Mouse (Mus musculus) hindbrain, embryonic 11.5 days (tissue): Measurements from ENCODE around the gene Acaca. TPM values are rescaled to one million over a fixed set of nuclear protein-coding genes. Genes with fewer than 3 reads are reported as not detected.
A peak's percentile ranks its signal among the peaks of the same experiment; 100 is the strongest.

Experiments used
- ATAC-seq: fragments of 200-750 bp; cut with Nextera tagmentation; 2 replicates; pipeline ENCODE4 v1.8.0; 2017; ENCODE audit warnings: mild to moderate bottlenecking, moderate TSS enrichment, moderate library complexity; ENCODE audit not compliant: low FRiP score
- DNase-seq: peaks from one replicate; pipeline ENCODE4 v3.0.0-alpha.2; 2015; ENCODE audit warnings: low spot score
- H3K27ac ChIP-seq: fragments of 300-500 bp; sonication (generic); 2 replicates; pipeline ENCODE4 v1.5.1; 2014; ENCODE audit warnings: mild to moderate bottlenecking, low read depth, low read length
- H3K27me3 ChIP-seq: fragments of 300-500 bp; sonication (generic); 2 replicates; pipeline ENCODE4 v1.6.1; 2014; ENCODE audit warnings: mild to moderate bottlenecking, low read length, moderate library complexity, mixed read lengths; ENCODE audit not compliant: control insufficient read depth, insufficient read depth
- H3K36me3 ChIP-seq: fragments of 300-500 bp; sonication (generic); 2 replicates; pipeline ENCODE4 v1.6.1; 2014; ENCODE audit warnings: mild to moderate bottlenecking, low read length, moderate library complexity, mixed read lengths; ENCODE audit not compliant: control insufficient read depth, insufficient read depth
- H3K4me1 ChIP-seq: fragments of 300-500 bp; sonication (generic); replicated peaks from 2 replicates; pipeline ENCODE4 v1.6.1; 2014; ENCODE audit warnings: low read length, mixed read lengths; ENCODE audit not compliant: control insufficient read depth, insufficient read depth
- H3K4me2 ChIP-seq: fragments of 300-500 bp; sonication (generic); replicated peaks from 2 replicates; pipeline ENCODE4 v1.6.1; 2014; ENCODE audit warnings: mild to moderate bottlenecking, low read depth, low read length
- H3K4me3 ChIP-seq: fragments of 300-500 bp; sonication (generic); 2 replicates; pipeline ENCODE4 v1.5.1; 2014; ENCODE audit warnings: low read depth, low read length
- H3K9ac ChIP-seq: fragments of 300-500 bp; sonication (generic); 2 replicates; pipeline ENCODE4 v1.6.1; 2014; ENCODE audit warnings: low read depth, low read length
- H3K9me3 ChIP-seq: fragments of 300-500 bp; sonication (generic); 2 replicates; pipeline ENCODE4 v1.6.1; 2016; ENCODE audit warnings: low read length; ENCODE audit not compliant: control insufficient read depth
- WGBS: fragments of 180-500 bp; shearing (Covaris S2); extraction: QIAGEN DNeasy Blood & Tissue Kit; methylation state at CpG from one replicate; pipeline ENCODE4 v1.1.7; 2014; 5-methylcytosine and 5-hydroxymethylcytosine counted together
- polyA plus RNA-seq: library from polyadenylated mRNA; unstranded; fragments of >200 nt; fragmentation: Nextera tagmentation; extraction: Ambion mirVana; gene quantifications from 2 replicates; pipeline ENCODE4 v1.2.1, GENCODE M21; 2014

The Acaca gene
- polyA plus RNA-seq, 1 experiment from 2014 or later = 35.3 TPM

DNA sequence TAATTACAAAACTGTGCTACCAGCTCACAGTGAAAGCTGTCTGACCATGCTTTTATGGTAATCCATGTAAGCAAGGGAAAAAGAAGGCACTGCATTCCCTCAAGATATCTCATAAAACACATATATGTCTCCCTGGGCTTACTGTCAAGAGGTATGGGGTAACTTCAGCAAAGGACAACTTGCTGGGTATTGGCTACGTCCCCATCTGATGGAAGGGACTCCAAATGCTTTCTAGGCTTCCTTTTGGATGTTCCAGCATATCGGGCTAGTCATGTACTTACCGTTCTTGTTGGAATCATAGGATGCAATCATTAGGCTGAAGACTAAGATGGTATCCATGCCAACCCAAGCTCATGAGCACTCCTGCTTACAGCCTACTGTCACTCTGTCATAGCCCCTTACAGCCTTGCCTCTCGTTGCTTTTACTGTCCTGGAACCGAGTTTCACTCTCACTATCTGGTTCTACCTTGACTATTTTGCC, 37.6 kb downstream of the Acaca start, which contains the start of gene Gm11437:
Gene Gm11437 (minus strand): TSS at position 431 of the 481 bp plus-strand sequence.
- H3K9ac ChIP-seq = no peak within 1 kb of the TSS
- DNase-seq (no peak), ATAC-seq (no peak)
- H3K4me3 ChIP-seq = no peak within 1 kb of the TSS
- no peaks in the 10 kb centered on the region for H3K4me1 ChIP-seq
- H3K36me3 ChIP-seq = no peaks in the 10 kb centered on the region
- H3K27me3 ChIP-seq = no peaks in the 10 kb centered on the region
- WGBS = 83% methylated on average over 5 of the region's 5 CpGs
- no peak within 1 kb of the TSS for H3K27ac ChIP-seq
- no peak within 1 kb of the TSS for H3K4me2 ChIP-seq
- no peaks in the 10 kb centered on the region for H3K9me3 ChIP-seq

DNA sequence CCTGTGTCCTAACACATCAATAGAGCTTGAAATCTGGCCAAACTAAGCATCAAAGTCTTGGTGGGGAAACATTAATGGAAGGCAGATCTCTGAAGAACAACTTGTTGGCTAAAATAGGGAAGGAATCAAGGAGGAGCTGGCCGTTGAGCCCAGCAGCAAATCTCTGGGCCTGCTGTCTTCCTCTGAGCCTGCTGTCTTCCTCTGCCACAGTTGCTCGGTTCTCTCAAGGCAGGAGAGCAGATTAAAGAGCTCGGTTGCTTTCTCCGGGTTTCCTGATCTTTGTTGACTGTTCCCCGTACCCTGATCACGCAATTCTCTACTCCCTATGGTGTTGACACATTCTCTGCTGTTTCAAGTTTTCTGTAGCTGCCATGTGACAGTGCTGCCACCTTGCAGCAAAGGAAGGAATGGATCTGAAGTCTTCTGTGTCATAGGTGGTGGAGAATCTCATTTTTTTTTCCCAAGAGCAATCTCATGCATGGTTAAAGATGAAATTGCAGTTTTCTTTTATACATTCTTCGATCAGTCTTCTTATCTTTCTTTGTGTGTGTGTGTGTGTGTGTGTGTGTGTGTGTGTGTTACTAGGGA, 39.3 kb downstream of the Acaca start:
- H3K9ac ChIP-seq = no peak overlapping the region
- no peak overlapping the region for H3K4me3 ChIP-seq
- no peak for DNase-seq

GRCm38 (mm10) chr11:84172539-84173435, 43.3 kb downstream of the Acaca start:
- DNase-seq (no peak), ATAC-seq (no peak)
- no peaks in the 10 kb centered on the region for H3K27me3 ChIP-seq
- no peak overlapping the region for H3K9ac ChIP-seq
- no peaks in the 10 kb centered on the region for H3K9me3 ChIP-seq
- H3K4me3 ChIP-seq = no peak overlapping the region
- no peak overlapping the region for H3K27ac ChIP-seq
- no peak overlapping the region for H3K4me2 ChIP-seq
- WGBS = 79% methylated on average over 11 of the region's 11 CpGs
- no peaks in the 10 kb centered on the region for H3K4me1 ChIP-seq
- H3K36me3 ChIP-seq = no peaks in the 10 kb centered on the region

More for the DNA sequence above, 39.3 kb downstream of the Acaca start:
- Histone ChIP-seq H3K27me3 (no peaks in the 10 kb centered on the region), H3K36me3 (no peaks in the 10 kb centered on the region), H3K27ac (no peak overlapping the region), H3K9me3 (no peaks in the 10 kb centered on the region), H3K4me1 (no peaks in the 10 kb centered on the region), H3K4me2 (no peak overlapping the region)
- no peak for ATAC-seq
- 33% methylated on average over 7 of the region's 7 CpGs for WGBS

GRCm38 (mm10) chr11:84178571-84178970, 49.1 kb downstream of the Acaca start:
- peak overlapping the region; percentile 77; the same call in 1 of the 2 replicates for H3K4me2 ChIP-seq
- H3K9me3 ChIP-seq = no peaks in the 10 kb centered on the region
- 46% methylated on average over 4 of the region's 4 CpGs for WGBS
- H3K36me3 ChIP-seq = no peaks in the 10 kb centered on the region
- H3K9ac ChIP-seq = no peak overlapping the region
- DNase-seq (no peak), ATAC-seq (no peak)
- peak overlapping the region; percentile 79 for H3K4me3 ChIP-seq
- H3K27ac ChIP-seq = no peak overlapping the region
- H3K27me3 ChIP-seq = no peaks in the 10 kb centered on the region
- H3K4me1 ChIP-seq = no peaks in the 10 kb centered on the region

- peak overlapping the region; percentile 91 for H3K27ac ChIP-seq
- no peaks in the 10 kb centered on the region for H3K9me3 ChIP-seq
- H3K36me3 ChIP-seq = no peaks in the 10 kb centered on the region
- H3K9ac ChIP-seq = peak overlapping the region; percentile 85
- ATAC-seq = peak; percentile 99
- DNase-seq = peak; percentile 97
- H3K27me3 ChIP-seq = no peaks in the 10 kb centered on the region
- peak overlapping the region; percentile 79 for H3K4me3 ChIP-seq
- peak overlapping the region; percentile 77 for H3K4me2 ChIP-seq
- under 1% methylated on average over 42 of the region's 85 CpGs for WGBS
- no peaks in the 10 kb centered on the region for H3K4me1 ChIP-seq
These were observed 49.9 kb downstream of the Acaca start for GRCm38 (mm10) chr11:84179226-84179953.

DNA sequence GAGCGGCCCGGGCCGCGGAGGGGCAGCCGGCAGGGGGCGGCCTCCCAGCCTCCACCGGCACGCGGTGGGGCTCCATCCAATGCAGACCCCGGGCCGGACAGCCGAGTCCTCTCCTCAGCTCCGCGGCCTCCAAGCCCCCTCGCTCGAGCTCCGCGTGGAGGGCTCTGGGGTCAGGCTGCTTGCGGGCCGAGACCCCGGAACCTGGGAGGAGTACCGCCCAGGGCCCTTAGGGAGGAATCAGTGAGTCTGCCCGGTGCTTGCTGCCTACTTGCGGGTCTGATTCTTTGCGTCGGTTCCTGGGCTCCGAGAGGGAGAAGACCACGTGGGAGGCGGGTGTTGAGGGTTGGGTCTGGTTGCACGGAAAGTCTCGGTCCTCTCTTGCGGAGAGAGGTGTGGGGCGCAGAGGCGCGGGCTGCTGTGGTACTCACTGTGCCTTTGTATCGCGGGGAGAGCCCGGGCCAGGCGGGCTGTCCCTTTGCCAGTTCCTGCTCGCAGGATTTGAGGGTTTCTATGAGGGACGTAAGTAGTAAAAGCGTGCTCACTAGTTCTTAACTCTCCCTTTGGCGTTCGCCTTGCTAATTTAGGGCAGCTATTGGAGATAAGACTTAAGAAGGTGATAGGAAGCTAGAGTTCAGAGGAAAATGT, 50.6 kb downstream of the Acaca start:
- Histone ChIP-seq H3K4me2 (peak overlapping the region; percentile 77), H3K4me3 (peak overlapping the region; percentile 79), H3K4me1 (no peaks in the 10 kb centered on the region), H3K36me3 (no peaks in the 10 kb centered on the region), H3K9ac (peak overlapping the region; percentile 85), H3K27ac (peak overlapping the region; percentile 91), H3K9me3 (no peaks in the 10 kb centered on the region), H3K27me3 (no peaks in the 10 kb centered on the region)
- ATAC-seq (peak; percentile 65; the same call in 1 of the 2 replicates), DNase-seq (peak; percentile 79)
- WGBS = under 1% methylated on average over 43 of the region's 44 CpGs

DNA sequence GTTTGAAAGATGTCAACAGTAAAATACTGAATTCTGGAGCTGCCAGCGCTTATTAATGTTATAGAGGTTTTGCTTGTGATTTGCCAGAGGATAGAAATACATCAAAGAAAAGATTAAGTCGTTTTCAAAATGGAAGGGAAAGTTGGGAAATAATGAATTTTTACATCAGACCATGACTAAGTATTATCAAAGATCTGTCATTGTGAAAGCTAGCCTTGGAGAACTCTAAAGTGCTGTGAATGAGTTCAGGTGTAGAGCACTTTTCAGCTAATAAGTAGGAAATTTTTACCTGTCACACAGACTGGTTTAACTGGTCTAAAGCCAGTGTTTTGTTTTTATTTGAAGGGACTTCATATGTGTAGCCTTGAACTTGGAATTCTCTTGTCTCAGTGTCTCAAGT, 51.8 kb downstream of the Acaca start:
- H3K9ac ChIP-seq = no peak overlapping the region
- WGBS = 81% methylated on average over 2 of the region's 2 CpGs
- ATAC-seq = no peak

GRCm38 (mm10) chr11:84188530-84188929, 59.1 kb downstream of the Acaca start:
- H3K4me1 ChIP-seq = no peaks in the 10 kb centered on the region
- 90% methylated on average over 3 of the region's 3 CpGs for WGBS
- no peaks in the 10 kb centered on the region for H3K27me3 ChIP-seq
- DNase-seq (no peak), ATAC-seq (no peak)
- no peak overlapping the region for H3K27ac ChIP-seq
- H3K9me3 ChIP-seq = no peaks in the 10 kb centered on the region
- H3K36me3 ChIP-seq = no peaks in the 10 kb centered on the region
- no peak overlapping the region for H3K9ac ChIP-seq
- H3K4me3 ChIP-seq = no peak overlapping the region
- H3K4me2 ChIP-seq = no peak overlapping the region

More for the DNA sequence above, 51.8 kb downstream of the Acaca start:
- H3K27me3 ChIP-seq = no peaks in the 10 kb centered on the region
- DNase-seq = no peak
- H3K36me3 ChIP-seq = no peaks in the 10 kb centered on the region
- H3K4me1 ChIP-seq = no peaks in the 10 kb centered on the region
- peak overlapping the region; percentile 77; the same call in 1 of the 2 replicates for H3K4me2 ChIP-seq
- H3K27ac ChIP-seq = no peak overlapping the region
- H3K9me3 ChIP-seq = no peaks in the 10 kb centered on the region
- H3K4me3 ChIP-seq = no peak overlapping the region
